Mouse (Mus musculus) heart, embryonic 13.5 days (tissue): ENCODE data around the gene Brd3. TPM values are rescaled to one million over a fixed set of nuclear protein-coding genes. Genes with fewer than 3 reads are reported as not detected.

Source experiments
- ATAC-seq: fragments of 200-750 bp; cut with Nextera tagmentation; 2 replicates; pipeline ENCODE4 v1.8.0; 2017; ENCODE audit warnings: moderate TSS enrichment; ENCODE audit not compliant: insufficient number of reproducible peaks, low FRiP score, low TSS enrichment; ENCODE audit errors: extremely low read depth
- H3K27ac ChIP-seq: fragments of 300-500 bp; sonication (generic); replicated peaks from 2 replicates; pipeline ENCODE4 v1.5.1; 2015; ENCODE audit warnings: moderate library complexity, mild to moderate bottlenecking, inconsistent platforms
- H3K27me3 ChIP-seq: fragments of 300-500 bp; sonication (generic); replicated peaks from 2 replicates; pipeline ENCODE4 v1.6.1; 2015; ENCODE audit warnings: mild to moderate bottlenecking, inconsistent platforms
- H3K36me3 ChIP-seq: fragments of 300-500 bp; sonication (generic); 2 replicates; pipeline ENCODE4 v1.6.1; 2015; ENCODE audit warnings: mild to moderate bottlenecking, inconsistent platforms
- H3K4me1 ChIP-seq: fragments of 300-500 bp; sonication (generic); 2 replicates; pipeline ENCODE4 v1.6.1; 2015; ENCODE audit warnings: inconsistent platforms
- H3K4me2 ChIP-seq: fragments of 300-500 bp; sonication (generic); 2 replicates; pipeline ENCODE4 v1.6.1; 2015; ENCODE audit warnings: inconsistent platforms, mild to moderate bottlenecking, moderate library complexity
- H3K4me3 ChIP-seq: fragments of 300-500 bp; sonication (generic); 2 replicates; pipeline ENCODE4 v1.5.1; 2015; ENCODE audit warnings: moderate library complexity, mild to moderate bottlenecking, inconsistent platforms
- H3K9ac ChIP-seq: fragments of 300-500 bp; sonication (generic); 2 replicates; pipeline ENCODE4 v1.6.1; 2015; ENCODE audit warnings: inconsistent platforms, mild to moderate bottlenecking, moderate library complexity
- H3K9me3 ChIP-seq: fragments of 300-500 bp; sonication (generic); 2 replicates; pipeline ENCODE4 v1.6.1; 2016; ENCODE audit warnings: inconsistent platforms
- WGBS: fragments of 180-500 bp; shearing (Covaris S2); methylation state at CpG from one replicate; pipeline ENCODE4 v1.1.7; 2015; ENCODE audit warnings: mixed read lengths; 5-methylcytosine and 5-hydroxymethylcytosine counted together
- polyA plus RNA-seq: library from polyadenylated mRNA; unstranded; fragments of >200 nt; fragmentation: Nextera tagmentation; extraction: Ambion mirVana; gene quantifications from 2 replicates; pipeline ENCODE4 v1.2.1, GENCODE M21; 2015

Brd3 gene
- polyA plus RNA-seq, 1 experiment from 2014 or later = 68.7 TPM

DNA sequence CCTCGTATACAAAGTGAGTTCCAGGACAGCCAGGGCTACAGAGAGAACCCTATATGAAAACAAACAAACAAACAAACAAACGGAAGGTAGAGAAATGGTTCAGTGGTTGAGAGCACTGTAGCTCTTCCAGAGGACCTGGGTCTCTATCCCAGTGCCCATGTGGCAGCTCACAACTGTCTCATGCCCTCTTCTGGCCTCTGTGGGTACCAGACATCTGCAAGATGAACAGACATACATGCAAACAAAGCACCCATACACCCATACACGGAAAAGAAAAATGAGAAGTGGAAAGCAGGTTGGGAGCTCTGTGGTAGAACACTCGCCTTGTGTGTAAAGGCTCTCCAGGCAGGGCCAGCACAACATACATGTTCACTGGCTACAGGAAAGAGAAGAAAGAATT is 27.1 kb downstream of the Brd3 start:
- WGBS = 73% methylated on average over 4 of the region's 4 CpGs
- no peaks in the 10 kb centered on the region for H3K36me3 ChIP-seq

DNA sequence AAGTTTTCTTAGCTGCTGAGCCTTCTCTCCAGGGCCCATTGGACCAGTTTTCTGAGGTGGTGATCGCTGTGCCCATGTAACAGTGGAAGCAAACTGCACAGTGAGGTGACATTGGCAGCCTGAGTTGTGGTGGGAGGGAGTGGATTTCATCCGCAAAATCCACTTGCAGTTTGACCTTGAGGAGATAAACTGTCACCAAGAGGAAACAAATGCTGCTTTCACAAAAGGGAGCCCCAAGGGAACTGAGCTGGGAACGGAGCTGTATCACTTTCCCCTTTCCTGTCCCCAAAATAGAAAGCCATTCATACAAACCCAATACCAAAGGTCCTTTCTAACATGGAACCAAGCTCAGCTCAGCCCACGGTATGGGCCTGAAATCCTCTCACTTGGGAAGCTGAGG is 27.6 kb downstream of the Brd3 start:
- Histone ChIP-seq H3K4me1 (peaks cover 8% of the 10 kb centered on the region), H3K27ac (no peak overlapping the region), H3K4me3 (no peak overlapping the region), H3K9me3 (no peaks in the 10 kb centered on the region), H3K36me3 (no peaks in the 10 kb centered on the region), H3K27me3 (no peaks in the 10 kb centered on the region), H3K4me2 (no peak overlapping the region), H3K9ac (no peak overlapping the region)
- no peak for ATAC-seq
- 46% methylated on average over 4 of the region's 4 CpGs for WGBS

More for the DNA sequence above, 27.1 kb downstream of the Brd3 start:
- no peak overlapping the region for H3K4me2 ChIP-seq
- H3K27me3 ChIP-seq = no peaks in the 10 kb centered on the region
- no peak for ATAC-seq
- no peaks in the 10 kb centered on the region for H3K9me3 ChIP-seq
- H3K9ac ChIP-seq = no peak overlapping the region
- H3K4me3 ChIP-seq = no peak overlapping the region
- peaks cover 8% of the 10 kb centered on the region for H3K4me1 ChIP-seq
- no peak overlapping the region for H3K27ac ChIP-seq

DNA sequence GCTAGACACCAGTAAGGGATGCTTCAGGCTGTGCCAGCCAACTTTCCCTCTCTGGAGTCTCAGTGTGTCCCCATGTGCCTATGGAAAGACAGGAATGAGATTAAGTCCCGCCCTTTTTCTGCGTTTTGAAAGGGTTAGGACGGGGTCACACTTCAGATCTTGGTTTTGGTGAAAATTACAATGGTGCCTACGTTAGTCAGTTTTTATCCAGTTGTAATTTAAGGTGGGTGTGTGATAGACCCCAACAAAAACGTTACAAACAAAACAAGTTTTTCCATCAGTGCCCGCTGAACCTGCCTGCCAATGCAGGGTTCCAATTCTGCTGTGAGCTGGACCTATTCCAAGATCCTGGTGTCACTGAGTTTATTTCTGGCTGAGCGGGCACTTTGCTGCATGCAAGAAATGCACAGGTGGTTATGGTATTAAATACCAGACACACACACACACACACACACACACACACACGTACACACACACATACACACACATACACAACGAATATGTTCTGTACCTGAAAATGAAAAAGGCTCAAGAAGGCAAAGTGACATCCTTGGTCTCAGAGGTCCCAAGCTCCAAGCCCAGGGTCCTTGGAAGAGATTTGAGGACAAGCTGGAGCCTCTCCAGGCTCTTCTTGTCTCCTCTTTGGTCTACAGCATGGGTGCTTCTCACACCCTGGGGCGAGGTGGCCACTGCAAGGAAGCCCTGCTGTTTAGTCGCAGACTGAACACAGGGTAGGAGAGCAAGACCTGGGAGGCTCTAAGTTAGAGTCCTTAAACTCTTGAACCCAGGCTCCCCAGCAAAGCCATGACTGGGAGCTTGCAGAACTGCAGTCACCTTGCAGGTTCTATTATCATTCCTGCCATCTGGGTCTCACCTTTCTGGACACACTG is 30.9 kb downstream of the Brd3 start:
- H3K27ac ChIP-seq = peak overlapping the region; percentile 97

DNA sequence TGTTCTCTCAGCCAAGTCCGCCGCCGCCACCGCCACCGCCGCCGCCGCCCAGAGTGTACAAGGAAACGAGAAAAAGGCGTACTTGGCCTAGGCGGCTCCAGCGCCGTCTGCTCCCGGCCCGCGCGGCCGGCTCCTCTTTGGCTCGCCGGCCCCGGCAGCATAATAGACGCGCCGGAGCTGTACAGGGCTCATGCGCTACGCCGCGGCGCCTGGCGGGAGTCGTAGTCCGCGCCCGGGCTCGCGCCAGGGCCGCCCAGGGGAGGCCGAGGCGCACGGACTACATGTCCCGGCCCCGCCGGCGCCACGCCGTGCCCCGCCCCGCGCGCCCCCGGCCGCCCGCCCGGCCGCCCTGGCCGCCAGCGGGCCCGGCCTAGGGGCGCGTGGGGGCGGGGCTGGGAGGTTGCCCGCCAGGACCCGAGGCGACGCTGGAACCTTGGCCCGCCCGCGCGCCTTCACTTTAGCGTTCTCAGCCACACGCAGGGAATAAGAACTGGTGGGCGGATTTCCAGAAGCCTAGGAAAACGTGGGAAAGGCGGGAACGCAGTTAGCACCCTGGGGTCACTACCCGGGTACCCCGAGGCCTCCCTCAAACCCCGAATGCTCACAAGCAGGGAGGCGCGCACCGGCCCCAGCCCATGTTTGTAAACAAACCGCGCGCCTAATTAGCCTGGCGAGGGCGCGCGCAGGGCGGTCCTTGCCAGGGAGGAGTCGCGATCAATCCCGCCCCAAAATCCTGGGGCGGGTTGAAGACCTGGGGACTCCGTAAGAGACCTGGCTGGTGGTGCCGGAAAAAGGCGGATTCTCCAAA is 31.8 kb downstream of the Brd3 start:
- WGBS = under 1% methylated on average over 88 of the region's 96 CpGs
- Histone ChIP-seq H3K9ac (peak overlapping the region; percentile 99), H3K36me3 (peaks cover 15% of the 10 kb centered on the region), H3K27ac (peak overlapping the region; percentile 97), H3K4me3 (peak overlapping the region; percentile 99), H3K9me3 (no peaks in the 10 kb centered on the region), H3K27me3 (no peaks in the 10 kb centered on the region), H3K4me1 (peaks cover 46% of the 10 kb centered on the region), H3K4me2 (peak overlapping the region; percentile 86)
- peak; percentile 88 for ATAC-seq

More for the DNA sequence above, 30.9 kb downstream of the Brd3 start:
- 25% methylated on average over 11 of the region's 11 CpGs for WGBS
- ATAC-seq = no peak
- peaks cover 38% of the 10 kb centered on the region for H3K4me1 ChIP-seq
- H3K36me3 ChIP-seq = peaks cover 15% of the 10 kb centered on the region
- H3K27me3 ChIP-seq = no peaks in the 10 kb centered on the region
- H3K4me3 ChIP-seq = peak overlapping the region; percentile 99
- H3K4me2 ChIP-seq = peak overlapping the region; percentile 86
- H3K9me3 ChIP-seq = no peaks in the 10 kb centered on the region
- H3K9ac ChIP-seq = peak overlapping the region; percentile 99

DNA sequence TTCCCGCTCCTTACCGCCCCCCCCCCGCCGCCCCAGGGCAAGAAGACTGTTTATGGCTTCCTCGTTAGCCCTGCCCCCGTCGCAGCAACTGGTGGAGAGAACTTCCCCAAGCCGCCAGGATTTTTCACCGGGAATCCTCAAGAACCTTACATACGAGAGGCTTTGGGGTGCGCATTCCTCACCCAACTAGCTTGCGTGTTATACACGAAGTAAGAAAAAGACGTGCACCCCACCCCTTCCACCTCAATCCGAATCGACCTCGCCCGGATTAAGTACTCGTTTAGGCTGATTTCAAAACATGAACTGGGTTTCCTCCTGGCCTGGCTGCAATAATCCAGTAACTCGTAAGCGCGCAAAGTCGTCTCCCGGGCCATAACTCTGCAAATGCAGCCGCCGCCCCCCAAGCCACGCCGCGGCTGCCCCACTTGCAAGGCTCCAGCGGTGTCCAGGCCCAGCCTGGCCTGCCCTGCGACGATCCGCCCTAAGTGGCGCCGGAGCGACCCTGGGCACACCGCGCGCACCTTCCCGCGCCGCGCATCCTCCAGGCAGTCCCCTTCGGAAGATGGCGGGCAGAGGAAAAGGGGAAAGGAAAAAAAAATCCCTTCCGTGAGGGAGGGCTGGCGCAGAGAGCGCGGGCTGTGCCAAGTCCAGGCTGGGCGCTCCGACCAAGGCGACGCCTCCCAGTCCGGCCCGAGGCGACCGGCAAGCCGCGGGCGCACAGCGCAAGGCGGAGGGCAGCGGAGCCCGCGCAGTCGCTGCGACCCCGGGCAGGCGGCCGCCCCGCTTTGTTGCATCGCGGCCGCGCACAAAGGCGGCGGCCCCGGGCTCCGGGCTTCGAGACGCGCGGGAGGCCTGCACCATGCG is 32.6 kb downstream of the Brd3 start:
- H3K27me3 ChIP-seq = no peaks in the 10 kb centered on the region
- H3K9ac ChIP-seq = peak overlapping the region; percentile 99
- H3K36me3 ChIP-seq = peaks cover 15% of the 10 kb centered on the region
- ATAC-seq = no peak
- H3K4me1 ChIP-seq = peaks cover 55% of the 10 kb centered on the region
- H3K4me3 ChIP-seq = peak overlapping the region; percentile 99
- under 1% methylated on average over 78 of the region's 84 CpGs for WGBS
- peak overlapping the region; percentile 86 for H3K4me2 ChIP-seq
- no peaks in the 10 kb centered on the region for H3K9me3 ChIP-seq
- H3K27ac ChIP-seq = peak overlapping the region; percentile 97

DNA sequence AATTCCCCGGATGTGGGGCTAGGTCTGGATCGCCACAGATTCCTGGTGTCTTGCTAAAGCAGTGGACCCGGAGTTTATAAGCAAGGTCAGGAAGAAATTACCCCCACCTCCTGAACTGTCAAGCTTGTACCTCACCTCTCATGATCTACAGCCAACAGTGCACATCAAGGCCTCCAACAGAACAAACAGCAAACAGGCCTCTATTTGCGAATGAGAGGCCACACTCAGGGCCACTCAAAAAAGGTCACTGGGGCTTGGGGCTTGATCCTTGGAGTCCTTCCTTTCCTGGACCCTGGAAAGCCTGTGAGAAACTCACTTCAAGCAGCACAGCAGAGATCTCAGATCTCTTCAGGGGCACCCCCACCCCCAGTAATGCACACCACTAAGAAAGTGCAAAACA is 33.6 kb downstream of the Brd3 start:
- no peaks in the 10 kb centered on the region for H3K27me3 ChIP-seq
- peak overlapping the region; percentile 99 for H3K9ac ChIP-seq
- H3K36me3 ChIP-seq = peaks cover 15% of the 10 kb centered on the region
- H3K27ac ChIP-seq = peak overlapping the region; percentile 97
- H3K4me1 ChIP-seq = peaks cover 64% of the 10 kb centered on the region
- ATAC-seq = no peak
- 28% methylated on average over 4 of the region's 4 CpGs for WGBS
- no peaks in the 10 kb centered on the region for H3K9me3 ChIP-seq
- H3K4me3 ChIP-seq = peak overlapping the region; percentile 99
- peak overlapping the region; percentile 86 for H3K4me2 ChIP-seq

DNA sequence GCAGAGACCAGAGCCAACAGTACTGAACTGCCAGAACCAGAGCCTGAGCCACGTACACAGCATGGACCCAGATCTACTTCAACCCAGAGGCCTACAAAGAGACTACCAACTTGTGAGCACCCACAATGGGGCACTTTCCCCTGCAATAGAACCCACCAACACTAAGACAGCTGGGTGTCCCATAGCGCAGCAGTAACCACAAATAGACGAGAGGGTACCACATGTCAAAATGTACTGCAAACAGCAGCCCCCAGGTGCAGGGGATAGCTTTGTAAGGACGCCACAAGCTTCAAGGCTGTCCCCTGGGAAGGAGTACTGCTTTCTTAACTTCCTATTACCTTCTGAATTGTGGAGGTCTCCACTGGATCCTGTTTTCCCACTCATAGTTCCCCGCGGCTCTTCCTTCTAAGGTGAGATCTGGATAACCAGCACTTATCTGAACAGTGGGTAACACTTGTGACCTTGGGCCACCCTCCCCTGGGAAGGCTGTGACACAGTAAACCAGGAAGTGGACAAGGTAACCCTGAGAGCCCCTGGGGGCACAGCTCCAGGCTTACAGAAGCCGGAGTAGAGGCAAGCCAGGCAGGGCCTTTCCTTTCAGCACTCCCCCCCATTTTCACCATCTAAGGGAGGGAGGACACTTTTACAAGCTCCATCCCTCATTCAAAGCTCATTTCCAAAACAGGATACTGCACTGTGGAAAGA is 34.2 kb downstream of the Brd3 start:
- ATAC-seq = no peak
- Histone ChIP-seq H3K4me2 (peak overlapping the region; percentile 86), H3K9ac (peak overlapping the region; percentile 99), H3K27ac (peak overlapping the region; percentile 97), H3K27me3 (no peaks in the 10 kb centered on the region), H3K4me3 (peak overlapping the region; percentile 99), H3K9me3 (no peaks in the 10 kb centered on the region), H3K4me1 (peaks cover 71% of the 10 kb centered on the region), H3K36me3 (peaks cover 17% of the 10 kb centered on the region)
- WGBS = 45% methylated on average over 7 of the region's 7 CpGs

DNA sequence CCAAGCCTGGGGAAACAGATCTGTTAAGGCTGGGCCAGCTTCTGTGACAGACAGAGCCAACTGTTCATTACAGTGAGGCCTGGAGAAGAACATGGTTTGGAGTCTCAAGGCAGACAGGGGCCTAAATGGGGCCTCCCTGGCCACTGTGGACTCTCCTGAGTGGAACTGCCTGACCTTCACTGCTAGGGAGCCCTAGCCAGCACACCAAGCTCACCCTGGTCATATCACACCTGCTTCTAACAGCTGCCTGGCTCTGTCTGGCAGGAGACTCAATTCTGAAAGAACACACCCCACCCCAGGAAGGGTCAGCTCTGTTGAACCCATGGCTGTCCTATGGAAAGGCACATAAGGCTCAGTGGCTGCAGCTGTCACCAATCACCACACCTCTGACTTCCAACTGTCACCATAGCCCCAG is 36.3 kb downstream of the Brd3 start:
- Histone ChIP-seq H3K36me3 (peaks cover 31% of the 10 kb centered on the region), H3K9me3 (no peaks in the 10 kb centered on the region), H3K4me3 (no peak overlapping the region), H3K27ac (no peak overlapping the region), H3K4me1 (peaks cover 78% of the 10 kb centered on the region), H3K4me2 (no peak overlapping the region), H3K27me3 (no peaks in the 10 kb centered on the region), H3K9ac (0 out of 2 replicates have a peak overlapping the region, but pooled peaks have one; percentile 37)
- no peak for ATAC-seq

DNA sequence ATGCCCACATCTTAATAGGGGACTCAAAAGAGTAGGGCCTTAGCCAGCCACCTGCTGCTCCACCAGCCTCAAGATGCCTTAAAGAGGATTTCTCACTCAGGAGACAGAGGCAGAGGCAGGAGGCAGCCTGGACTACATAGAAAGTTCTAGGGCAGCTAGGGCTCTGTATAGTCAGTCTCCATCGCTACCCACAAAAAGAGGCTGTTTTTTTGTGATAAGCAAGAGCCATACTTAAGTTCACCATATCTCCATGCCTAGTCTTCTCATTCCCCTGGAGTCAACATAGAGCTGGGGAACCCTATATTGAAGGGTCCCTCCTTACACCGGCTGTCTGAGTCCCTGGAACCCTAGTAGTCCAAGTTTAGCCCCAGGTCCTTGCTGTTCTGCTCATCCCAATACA is 36.9 kb downstream of the Brd3 start:
- Histone ChIP-seq H3K9me3 (no peaks in the 10 kb centered on the region), H3K4me1 (peaks cover 78% of the 10 kb centered on the region), H3K4me2 (no peak overlapping the region), H3K27me3 (no peaks in the 10 kb centered on the region), H3K9ac (peak overlapping the region; percentile 50; the same call in 1 of the 2 replicates), H3K27ac (no peak overlapping the region), H3K4me3 (no peak overlapping the region), H3K36me3 (peaks cover 38% of the 10 kb centered on the region)
- ATAC-seq = no peak
- 69% methylated on average over 2 of the region's 2 CpGs for WGBS

DNA sequence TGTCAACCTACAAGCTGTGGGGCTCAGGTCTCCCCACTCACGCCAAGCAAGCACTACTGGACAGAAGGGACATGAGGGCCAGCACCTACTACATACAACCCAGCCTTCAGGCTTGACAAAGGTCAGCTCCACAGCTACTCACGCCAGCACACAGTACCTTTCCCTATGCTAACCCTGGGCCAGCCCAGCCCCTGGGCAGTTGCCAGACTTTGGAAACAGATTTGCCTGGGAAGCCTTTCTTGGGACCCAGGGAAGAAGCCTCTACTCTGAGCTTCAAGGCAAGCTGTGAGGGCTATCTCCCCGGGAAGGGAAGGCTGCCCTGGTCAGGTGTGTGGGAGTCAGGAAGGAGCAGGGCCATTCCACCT is 37.5 kb downstream of the Brd3 start:
- H3K4me2 ChIP-seq = no peak overlapping the region
- H3K4me1 ChIP-seq = peaks cover 78% of the 10 kb centered on the region
- H3K4me3 ChIP-seq = no peak overlapping the region
- no peaks in the 10 kb centered on the region for H3K27me3 ChIP-seq
- H3K27ac ChIP-seq = no peak overlapping the region
- 58% methylated on average over 3 of the region's 3 CpGs for WGBS
- peaks cover 42% of the 10 kb centered on the region for H3K36me3 ChIP-seq
- no peak for ATAC-seq
- no peaks in the 10 kb centered on the region for H3K9me3 ChIP-seq
- peak overlapping the region; percentile 50 for H3K9ac ChIP-seq
